ENCODE assay signal across 17 mouse cellular contexts in genomic region chr11:88542817-88543216, GRCm38 (mm10).
DNase-seq lines count a peak whose midpoint lies in the region; ATAC-seq and TF ChIP-seq lines count a peak whose summit lies in the region.
"Had no signal": no experiment of that assay in that cellular context is flagged by ENCODE, and none has a peak within 500 bp of the region (broad histone marks: within the 10 kb centered on the region; RNA-seq: fewer than 3 reads in every experiment).

No protein-coding gene starts in this region.

- no peak overlapping the region for H3K4me2 ChIP-seq in forebrain, embryonic 16.5 days (ENCODE audit: low read length)
- no peak overlapping the region for H3K4me2 ChIP-seq in lung, embryonic 14.5 days
- no peak overlapping the region for H3K4me2 ChIP-seq in midbrain, embryonic 13.5 days (replicated peaks)
- H3K4me2 ChIP-seq: limb, embryonic 12.5 days; liver, embryonic 13.5 days had no signal

- H3K9ac ChIP-seq in forebrain, embryonic 16.5 days (replicated peaks; ENCODE audit: low read depth, low read length) = no peak overlapping the region
- H3K9ac ChIP-seq in lung, embryonic 14.5 days = no peak overlapping the region
- H3K9ac ChIP-seq in midbrain, embryonic 13.5 days (replicated peaks) = no peak overlapping the region
- H3K9ac ChIP-seq: limb, embryonic 12.5 days; liver, embryonic 13.5 days had no signal

- 92% methylated on average over 3 of the region's 3 CpGs for WGBS in forebrain, embryonic 10.5 days
- WGBS in forebrain, embryonic 16.5 days = 20% methylated on average over 3 of the region's 3 CpGs
- WGBS in lung, embryonic 14.5 days = 23% methylated on average over 3 of the region's 3 CpGs
- WGBS in embryonic facial prominence, embryonic 10.5 days = 85% methylated on average over 3 of the region's 3 CpGs
- WGBS in midbrain, embryonic 13.5 days = 52% methylated on average over 3 of the region's 3 CpGs

- H3K27me3 ChIP-seq in forebrain, embryonic 10.5 days (ENCODE audit: poor library complexity, severe bottlenecking) = no peaks in the 10 kb centered on the region
- H3K27me3 ChIP-seq in forebrain, embryonic 16.5 days (replicated peaks; ENCODE audit: control insufficient read depth, insufficient read depth, low read length) = no peaks in the 10 kb centered on the region
- no peaks in the 10 kb centered on the region for H3K27me3 ChIP-seq in lung, embryonic 14.5 days (ENCODE audit: insufficient read depth, low read length)
- no peaks in the 10 kb centered on the region for H3K27me3 ChIP-seq in embryonic facial prominence, embryonic 10.5 days (replicated peaks; ENCODE audit: low read depth, poor library complexity, severe bottlenecking)
- H3K27me3 ChIP-seq in midbrain, embryonic 13.5 days = no peaks in the 10 kb centered on the region
- H3K27me3 ChIP-seq: limb, embryonic 12.5 days; liver, embryonic 13.5 days had no signal

- no peak overlapping the region for H3K4me3 ChIP-seq in forebrain, embryonic 10.5 days
- no peak overlapping the region for H3K4me3 ChIP-seq in forebrain, embryonic 16.5 days (replicated peaks; ENCODE audit: low read length)
- no peak overlapping the region for H3K4me3 ChIP-seq in lung, embryonic 14.5 days (ENCODE audit: low read depth, low read length)
- H3K4me3 ChIP-seq in embryonic facial prominence, embryonic 10.5 days = no peak overlapping the region
- no peak overlapping the region for H3K4me3 ChIP-seq in midbrain, embryonic 13.5 days (replicated peaks)
- H3K4me3 ChIP-seq: limb, embryonic 12.5 days; liver, embryonic 13.5 days had no signal

- DNase-seq in forebrain, embryonic 10.5 days (ENCODE audit: extremely low spot score, low spot score) = no peak
- DNase-seq in lung, embryonic 14.5 days = peak; percentile 67
- no peak for DNase-seq in lung, adult 18-20 months
- DNase-seq in embryonic facial prominence, embryonic 10.5 days (ENCODE audit: low spot score) = no peak
- DNase-seq in frontal cortex, postnatal 36 days (ENCODE audit: low spot score in 2 of 2) = no peak
- no peak for DNase-seq in embryo, embryonic 10.5 days (ENCODE audit: low spot score)
- DNase-seq: cerebellum, adult 11 months; cerebellum, postnatal 25 days; gastrocnemius, postnatal 25 days; heart, postnatal 10 days; kidney, postnatal 10 days; liver, embryonic 13.5 days; thymus, postnatal 36 days had no signal

- H3K27ac ChIP-seq in forebrain, embryonic 10.5 days = peak overlapping the region; percentile 62; the same call in 1 of the 2 replicates
- no peak overlapping the region for H3K27ac ChIP-seq in forebrain, embryonic 16.5 days (ENCODE audit: low read length)
- H3K27ac ChIP-seq in lung, embryonic 14.5 days (ENCODE audit: low read depth) = no peak overlapping the region
- 0 out of 2 replicates have a peak overlapping the region, but pooled peaks have one; percentile 32 for H3K27ac ChIP-seq in embryonic facial prominence, embryonic 10.5 days (replicated peaks)
- peak overlapping the region; percentile 61; the same call in 1 of the 2 replicates for H3K27ac ChIP-seq in midbrain, embryonic 13.5 days
- H3K27ac ChIP-seq: limb, embryonic 12.5 days; liver, embryonic 13.5 days had no signal

- peaks cover 82% of the 10 kb centered on the region for H3K4me1 ChIP-seq in forebrain, embryonic 10.5 days
- peaks cover 44% of the 10 kb centered on the region for H3K4me1 ChIP-seq in forebrain, embryonic 16.5 days (replicated peaks; ENCODE audit: control insufficient read depth, insufficient read depth, low read length)
- peaks cover 35% of the 10 kb centered on the region for H3K4me1 ChIP-seq in lung, embryonic 14.5 days (ENCODE audit: insufficient read depth)
- H3K4me1 ChIP-seq in embryonic facial prominence, embryonic 10.5 days = peaks cover 84% of the 10 kb centered on the region
- H3K4me1 ChIP-seq in midbrain, embryonic 13.5 days (replicated peaks) = peaks cover 82% of the 10 kb centered on the region

- ATAC-seq in forebrain, embryonic 16.5 days = no peak
- ATAC-seq in lung, embryonic 14.5 days (ENCODE audit: insufficient read depth) = peak; percentile 7; the same call in 1 of the 2 replicates
- no peak for ATAC-seq in midbrain, embryonic 13.5 days

- no peak for TF ChIP-seq CTCF in lung, embryonic 14.5 days (IDR thresholded peaks at IDR 0.05; ENCODE audit: low read depth)

- H3K36me3 ChIP-seq in forebrain, embryonic 10.5 days (replicated peaks) = peaks cover 21% of the 10 kb centered on the region
- H3K36me3 ChIP-seq in forebrain, embryonic 16.5 days (ENCODE audit: control insufficient read depth, insufficient read depth) = no peaks in the 10 kb centered on the region
- no peaks in the 10 kb centered on the region for H3K36me3 ChIP-seq in lung, embryonic 14.5 days (ENCODE audit: insufficient read depth)
- H3K36me3 ChIP-seq in embryonic facial prominence, embryonic 10.5 days (replicated peaks) = peaks cover 15% of the 10 kb centered on the region; the same call in 1 of the 2 replicates
- no peaks in the 10 kb centered on the region for H3K36me3 ChIP-seq in midbrain, embryonic 13.5 days
- H3K36me3 ChIP-seq: limb, embryonic 12.5 days; liver, embryonic 13.5 days had no signal

- no peaks in the 10 kb centered on the region for H3K9me3 ChIP-seq in forebrain, embryonic 10.5 days
- no peaks in the 10 kb centered on the region for H3K9me3 ChIP-seq in forebrain, embryonic 16.5 days (ENCODE audit: control insufficient read depth, low read length)
- H3K9me3 ChIP-seq in lung, embryonic 14.5 days (ENCODE audit: low read depth, low read length) = no peaks in the 10 kb centered on the region
- no peaks in the 10 kb centered on the region for H3K9me3 ChIP-seq in embryonic facial prominence, embryonic 10.5 days
- H3K9me3 ChIP-seq in midbrain, embryonic 13.5 days = no peaks in the 10 kb centered on the region
- H3K9me3 ChIP-seq: G1E; limb, embryonic 12.5 days; liver, embryonic 13.5 days had no signal

Comparison
In these comparisons a context has a peak if more than half of its experiments do, and no peak if none do; other contexts are left out.
1. H3K27ac ChIP-seq: peak in forebrain, embryonic 10.5 days (single experiment), embryonic facial prominence, embryonic 10.5 days (single experiment) and midbrain, embryonic 13.5 days (single experiment); none in forebrain, embryonic 16.5 days (single experiment) and lung, embryonic 14.5 days (single experiment).